Mouse (Mus musculus): ENCODE data around the gene Asah2.
"Not testable (repeated sequence)": the region's sequence is repeated elsewhere in the genome, so short reads cannot be mapped to it uniquely, and the experiment has no call there.

Gene Asah2

GRCm38 (mm10) chr19:32107771-32108306 lies at the start of gene Asah2:
Gene Asah2 (minus strand): TSS chr19:32108211.
- peak; percentile 76 for DNase-seq (ENCODE audit: extremely low spot score, low spot score)

DNA sequence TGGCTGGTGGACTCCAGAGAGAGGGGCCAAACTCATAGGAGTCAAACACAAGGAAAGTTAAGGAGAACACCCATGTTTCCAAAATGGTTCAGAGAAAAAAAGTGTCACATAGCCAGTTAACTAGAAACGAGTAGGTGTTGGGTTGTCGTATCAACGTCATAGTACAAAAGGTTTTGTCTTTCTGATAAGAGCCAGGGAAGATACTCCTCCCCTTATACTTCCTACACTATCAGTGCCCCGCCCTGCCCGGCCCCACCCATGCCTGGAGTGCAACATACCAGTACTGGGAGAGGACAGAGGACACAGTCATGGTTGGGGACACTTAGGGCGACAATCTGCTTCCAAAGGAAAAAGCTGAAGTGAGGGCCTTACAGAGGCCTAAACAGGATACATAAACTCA lies 49.0 kb upstream of the Asah2 start:
- no peak for DNase-seq (ENCODE audit: extremely low spot score, low spot score)

DNA sequence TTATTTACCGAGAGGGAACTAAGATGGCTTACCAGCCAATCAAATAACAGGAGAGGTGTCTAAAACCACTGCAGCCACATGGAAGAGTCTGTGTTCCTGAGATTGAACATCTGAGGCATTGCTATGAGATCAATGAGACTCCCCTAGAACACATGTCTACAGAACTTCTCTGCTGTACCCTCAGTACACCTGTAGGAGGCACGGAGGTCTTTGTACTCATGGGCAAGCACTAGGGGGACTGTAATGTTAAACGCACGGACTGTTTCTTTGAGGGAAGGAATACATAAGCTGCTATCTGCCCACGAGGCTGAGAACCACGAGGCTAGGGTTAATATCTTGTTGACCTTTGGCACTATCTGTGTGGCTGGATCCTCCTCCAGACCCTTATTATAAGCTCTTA lies 44.5 kb upstream of the Asah2 start:
- no peak for DNase-seq (ENCODE audit: extremely low spot score, low spot score)

DNA sequence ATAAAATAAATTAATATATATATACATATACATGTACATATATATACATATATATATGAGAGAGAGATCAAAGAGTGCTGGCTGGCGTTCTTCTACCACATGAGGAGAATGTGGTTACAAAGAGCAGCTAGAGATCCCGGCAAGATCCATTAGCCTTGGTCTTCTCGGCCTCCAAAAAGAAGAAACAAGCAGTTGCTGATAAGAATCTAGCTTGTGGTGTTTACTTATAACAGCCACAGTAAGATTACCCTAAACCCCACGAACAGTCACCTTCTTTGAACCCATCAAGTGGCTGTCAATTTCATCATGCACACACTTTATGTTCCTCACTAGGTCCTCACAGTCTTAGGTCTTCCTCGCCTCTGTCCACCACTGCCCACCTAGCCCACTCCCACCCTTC lies 40.7 kb upstream of the Asah2 start:
- no peak for DNase-seq (ENCODE audit: extremely low spot score, low spot score)

DNA sequence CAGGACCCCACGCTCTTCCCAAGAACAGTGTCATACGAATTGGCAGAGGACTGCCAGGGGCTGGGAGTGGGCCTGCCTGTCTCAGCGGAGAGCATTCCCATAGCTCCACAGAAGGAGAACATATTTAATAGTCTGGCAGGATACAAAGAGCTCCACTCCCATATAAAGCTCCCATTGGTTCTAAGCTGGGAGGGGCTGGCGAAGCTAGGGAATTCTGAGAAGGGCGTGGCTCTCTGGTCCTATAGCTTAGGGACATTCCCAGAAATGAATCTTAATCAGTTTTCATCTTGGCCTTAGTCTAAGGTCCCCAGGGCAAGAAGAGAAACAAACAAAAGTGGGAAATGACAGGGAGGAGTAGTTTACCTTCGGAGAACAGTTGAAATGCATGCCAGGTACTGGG lies 34.4 kb upstream of the Asah2 start:
- DNase-seq (ENCODE audit: extremely low spot score, low spot score): no peak

DNA sequence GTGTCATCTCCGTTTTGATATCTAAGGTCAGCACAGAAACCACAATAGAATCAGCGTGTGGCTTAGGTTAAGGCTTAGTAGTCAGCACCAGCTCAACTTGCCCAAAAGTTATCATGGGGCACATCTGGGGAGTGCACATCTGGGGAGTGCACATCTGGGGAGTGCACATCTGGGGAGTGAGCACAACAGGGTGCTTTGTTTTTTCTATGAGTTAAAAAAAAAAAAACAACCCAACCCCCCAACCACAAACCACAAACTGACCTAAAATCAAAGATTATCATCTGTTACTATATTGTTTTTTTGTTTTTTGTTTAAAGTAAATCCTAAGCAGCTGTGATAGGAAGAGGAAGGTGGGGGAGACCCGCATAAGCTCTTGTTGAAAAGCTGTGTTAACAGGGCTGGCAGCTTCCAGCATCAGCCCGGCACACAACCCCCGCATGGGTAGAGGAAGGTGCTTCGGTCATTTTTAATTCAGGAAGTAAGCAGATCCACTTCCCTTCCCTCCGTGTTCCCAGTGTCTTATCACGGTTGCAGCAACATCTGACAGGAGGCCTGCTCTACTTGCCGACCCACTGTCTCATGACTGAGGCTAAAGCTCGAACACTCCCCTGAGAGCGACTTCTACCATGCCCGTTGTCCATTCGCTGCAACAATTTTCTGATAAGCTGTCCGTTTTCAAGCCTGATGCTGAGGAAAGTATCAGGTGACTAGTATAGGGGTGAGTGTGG lies 30.5 kb upstream of the Asah2 start:
- DNase-seq (ENCODE audit: extremely low spot score, low spot score): no peak

DNA sequence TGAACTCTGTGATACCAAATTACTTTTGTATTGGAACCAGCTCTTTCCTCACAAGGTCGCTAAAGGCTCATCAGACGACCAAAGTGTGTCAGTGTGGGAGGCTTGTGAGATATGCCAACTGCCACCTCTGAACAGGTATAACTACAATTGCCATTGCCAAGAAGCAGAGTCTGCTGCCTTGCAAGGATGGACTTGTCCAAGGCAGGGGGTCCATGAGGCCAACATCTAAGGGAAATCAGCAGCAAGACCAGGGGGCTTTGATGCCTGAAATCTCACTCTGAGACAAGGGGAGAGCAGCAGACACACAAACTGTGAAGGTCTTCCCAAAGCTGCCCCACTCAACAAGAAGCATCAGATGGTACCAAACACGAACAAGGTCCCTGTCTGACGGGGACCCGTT lies 29.9 kb upstream of the Asah2 start:
- DNase-seq (ENCODE audit: extremely low spot score, low spot score): no peak

GRCm38 (mm10) chr19:32136888-32137625 lies 29.0 kb upstream of the Asah2 start:
- no peak for DNase-seq (ENCODE audit: extremely low spot score, low spot score)

GRCm38 (mm10) chr19:32131707-32132488 lies 23.9 kb upstream of the Asah2 start:
- not testable (repeated sequence) for DNase-seq (ENCODE audit: extremely low spot score, low spot score)

GRCm38 (mm10) chr19:32129281-32129680 lies 21.3 kb upstream of the Asah2 start:
- no peak for DNase-seq (ENCODE audit: extremely low spot score, low spot score)

- DNase-seq (ENCODE audit: extremely low spot score, low spot score): no peak
Measured at GRCm38 (mm10) chr19:32127180-32127850, 19.3 kb upstream of the Asah2 start.

- no peak for DNase-seq (ENCODE audit: extremely low spot score, low spot score)
Measured at GRCm38 (mm10) chr19:32124155-32124554, 16.1 kb upstream of the Asah2 start.

- DNase-seq (ENCODE audit: extremely low spot score, low spot score): no peak
Measured at GRCm38 (mm10) chr19:32123196-32123595, 15.2 kb upstream of the Asah2 start.

DNA sequence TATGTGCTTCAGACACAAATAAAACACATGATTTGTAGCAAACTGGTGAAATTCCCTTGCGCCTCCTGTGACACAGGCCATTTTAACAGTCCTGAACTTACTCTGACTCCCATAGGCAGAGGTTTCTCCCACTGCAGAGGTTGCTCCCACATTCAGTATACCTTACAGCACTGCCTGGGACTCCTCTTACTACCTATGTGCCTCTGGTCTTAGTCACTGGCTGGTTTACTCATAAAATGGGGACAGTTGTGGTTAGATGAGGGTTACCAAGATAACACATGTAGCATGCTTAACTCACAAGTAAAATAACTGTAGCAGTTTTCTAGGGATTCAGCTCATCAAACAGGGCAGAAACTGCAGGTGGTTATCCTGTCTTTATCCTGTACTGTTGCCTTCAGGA lies 12.8 kb upstream of the Asah2 start:
- DNase-seq (ENCODE audit: extremely low spot score, low spot score): no peak

DNA sequence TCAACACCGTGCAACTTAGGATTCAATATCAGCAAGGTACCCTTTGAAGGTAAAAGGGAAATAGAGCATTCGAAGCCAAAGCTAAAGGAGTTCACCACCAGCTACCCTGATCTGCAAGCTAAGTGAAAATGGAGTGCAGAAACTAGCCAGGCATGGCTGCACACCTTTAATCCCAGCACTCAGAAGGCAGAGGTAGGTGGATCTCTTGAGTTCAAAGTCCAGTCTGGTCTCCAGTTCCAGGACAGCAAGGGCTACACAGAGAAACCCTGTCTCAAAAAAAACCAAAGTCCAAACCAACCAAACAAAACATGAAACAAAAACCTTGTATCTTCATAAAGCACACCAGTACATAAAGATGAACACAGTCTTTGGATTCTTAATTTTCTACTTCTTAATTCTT lies 11.7 kb upstream of the Asah2 start:
- no peak for DNase-seq (ENCODE audit: extremely low spot score, low spot score)

GRCm38 (mm10) chr19:32118496-32118895 lies 10.5 kb upstream of the Asah2 start:
- DNase-seq (ENCODE audit: extremely low spot score, low spot score): no peak

- DNase-seq (ENCODE audit: extremely low spot score, low spot score): no peak
Measured at GRCm38 (mm10) chr19:32117484-32118018, 9.5 kb upstream of the Asah2 start.

GRCm38 (mm10) chr19:32111866-32112790 lies 4.1 kb upstream of the Asah2 start:
- no peak for DNase-seq (ENCODE audit: extremely low spot score, low spot score)

DNA sequence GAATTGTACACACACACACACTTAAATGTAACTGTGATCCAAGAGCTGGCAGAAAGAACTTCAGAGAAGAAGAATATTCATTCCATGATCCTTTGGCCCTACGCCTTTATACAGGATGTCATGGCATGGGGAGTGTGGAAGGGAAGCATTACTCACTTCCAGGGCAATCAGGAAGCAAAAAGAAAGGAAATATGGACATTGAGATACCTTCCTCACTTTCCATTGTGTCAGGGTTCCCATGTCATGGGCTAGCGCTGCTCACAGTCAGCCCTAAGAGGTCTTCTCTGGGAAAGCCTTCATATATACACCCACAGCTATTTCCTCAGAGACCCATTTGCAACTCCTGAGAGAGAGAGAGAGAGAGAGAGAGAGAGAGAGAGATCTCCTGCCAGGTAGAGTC lies 1.3 kb downstream of the Asah2 start:
- no peak for DNase-seq (ENCODE audit: extremely low spot score, low spot score)

- no peak for DNase-seq (ENCODE audit: extremely low spot score, low spot score)
Measured at GRCm38 (mm10) chr19:32104217-32104616, 3.8 kb downstream of the Asah2 start.

Measured in neural tube, embryonic 10.5 days (tissue).